Mouse (Mus musculus) MEL (cell line): ENCODE results near the gene Tlx2. TPM values are rescaled to one million over a fixed set of nuclear protein-coding genes. Genes with fewer than 3 reads are reported as not detected.

Source experiments
- DNase-seq: peaks from one replicate; pipeline ENCODE4 v3.0.0; 2011; ENCODE audit warnings: low read depth, low spot score
- H3K27ac ChIP-seq: 2 replicates; pipeline ENCODE4 v1.5.1; 2012; ENCODE audit warnings: low read depth, mild to moderate bottlenecking, control low read depth, low read length, moderate library complexity; ENCODE audit not compliant: control insufficient read depth
- H3K27me3 ChIP-seq, 2 experiments: fragments of 150-350 bp in 1 of 2; sonication (generic) in 1 of 2; 2 replicates each; pipeline ENCODE4 v1.6.1; 2012; ENCODE audit warnings: low read length in 2 of 2, mild to moderate bottlenecking in 2 of 2, improper control_type of control experiment in 1 of 2, moderate library complexity in 1 of 2; ENCODE audit not compliant: insufficient read depth in 2 of 2, control insufficient read depth in 1 of 2
- H3K36me3 ChIP-seq, 2 experiments: 2 replicates each; pipeline ENCODE4 v1.6.1; 2012 to 2014; ENCODE audit warnings: low read length in 2 of 2, improper control_type of control experiment in 1 of 2, inconsistent platforms in 1 of 2, mild to moderate bottlenecking in 1 of 2; ENCODE audit not compliant: insufficient read depth in 2 of 2, control insufficient read depth in 1 of 2
- H3K4me1 ChIP-seq, 2 experiments: fragments of 150-350 bp in 1 of 2; sonication (generic) in 1 of 2; 2 replicates each; pipeline ENCODE4 v1.6.1; 2012; ENCODE audit warnings: low read length in 2 of 2, improper control_type of control experiment in 1 of 2, mild to moderate bottlenecking in 1 of 2; ENCODE audit not compliant: insufficient read depth in 2 of 2, control insufficient read depth in 1 of 2
- H3K4me3 ChIP-seq, 2 experiments: fragments of 150-350 bp in 1 of 2; sonication (generic) in 1 of 2; 2 replicates each; pipeline ENCODE4 v1.5.1; 2012; ENCODE audit warnings: low read depth in 2 of 2, low read length in 2 of 2, mild to moderate bottlenecking in 2 of 2, moderate library complexity in 2 of 2, control low read depth in 1 of 2, improper control_type of control experiment in 1 of 2; ENCODE audit not compliant: control insufficient read depth in 1 of 2, insufficient read depth in 1 of 2
- H3K79me2 ChIP-seq: 2 replicates; pipeline ENCODE4 v1.6.1; 2012; ENCODE audit warnings: mild to moderate bottlenecking, low read length, moderate library complexity; ENCODE audit not compliant: control insufficient read depth, poor library complexity, insufficient read depth
- H3K9ac ChIP-seq: 2 replicates; pipeline ENCODE4 v1.6.1; 2012; ENCODE audit warnings: low read depth, mild to moderate bottlenecking, control low read depth, low read length, moderate library complexity; ENCODE audit not compliant: control insufficient read depth, poor library complexity, severe bottlenecking
- H3K9me3 ChIP-seq: fragments of 150-350 bp; sonication (generic); replicated peaks from 2 replicates; pipeline ENCODE4 v1.6.1; 2012; ENCODE audit warnings: mild to moderate bottlenecking, low read length, improper control_type of control experiment, moderate library complexity; ENCODE audit not compliant: insufficient read depth
- CHD2 ChIP-seq: IDR thresholded peaks from 2 replicates; pipeline ENCODE4 v1.6.1; 2011; ENCODE audit warnings: low read length, improper control_type of control experiment
- E2F4 ChIP-seq: IDR thresholded peaks from 2 replicates; pipeline ENCODE4 v1.6.1; 2011; ENCODE audit warnings: low read depth, low read length, improper control_type of control experiment, borderline replicate concordance
- JUND ChIP-seq: IDR thresholded peaks from 2 replicates; pipeline ENCODE4 v1.6.1; 2011; ENCODE audit warnings: low read depth, mild to moderate bottlenecking, improper control_type of control experiment, low read length
- KAT2A ChIP-seq: conservative IDR thresholded peaks from 2 replicates; pipeline ENCODE4 v1.6.1; 2012; ENCODE audit warnings: low read depth, low read length, improper control_type of control experiment, inconsistent platforms
- MAX ChIP-seq: IDR thresholded peaks from 2 replicates; pipeline ENCODE4 v1.6.1; 2011; ENCODE audit warnings: low read length, improper control_type of control experiment
- MEF2A ChIP-seq: IDR thresholded peaks from 2 replicates; pipeline ENCODE4 v1.6.1; 2014; ENCODE audit warnings: low read depth, mild to moderate bottlenecking, inconsistent platforms, low read length, improper control_type of control experiment; ENCODE audit not compliant: poor library complexity, insufficient replicate concordance, severe bottlenecking; ENCODE audit errors: extremely low read depth
- POLR2A ChIP-seq, 2 experiments: IDR thresholded peaks; 2 replicates each; pipeline ENCODE4 v1.6.1; 2011 to 2012; ENCODE audit warnings: low read length in 2 of 2, mild to moderate bottlenecking in 2 of 2, control low read depth in 1 of 2, improper control_type of control experiment in 1 of 2, low read depth in 1 of 2, moderate library complexity in 1 of 2; ENCODE audit not compliant: control insufficient read depth in 1 of 2, insufficient read depth in 1 of 2, poor library complexity in 1 of 2
- POLR2AphosphoS2 ChIP-seq: IDR thresholded peaks from 2 replicates; pipeline ENCODE4 v1.6.1; 2011; ENCODE audit warnings: low read length, improper control_type of control experiment
- RAD21 ChIP-seq: IDR thresholded peaks from 2 replicates; pipeline ENCODE4 v1.6.1; 2011; ENCODE audit warnings: mild to moderate bottlenecking, low read depth, low read length, improper control_type of control experiment
- TAL1 ChIP-seq: IDR thresholded peaks from 2 replicates; pipeline ENCODE4 v1.6.1; 2012; ENCODE audit warnings: mild to moderate bottlenecking, inconsistent platforms, low read length, moderate library complexity, mixed read lengths
- UBTF ChIP-seq: IDR thresholded peaks from 2 replicates; pipeline ENCODE4 v1.6.1; 2012; ENCODE audit warnings: low read depth, mild to moderate bottlenecking, inconsistent platforms, low read length, improper control_type of control experiment, moderate library complexity, borderline replicate concordance; ENCODE audit not compliant: insufficient read depth
- ZKSCAN1 ChIP-seq: IDR thresholded peaks from 2 replicates; pipeline ENCODE4 v1.6.1; 2012; ENCODE audit warnings: low read depth, mild to moderate bottlenecking, inconsistent platforms, low read length, improper control_type of control experiment, moderate library complexity
- polyA plus RNA-seq, 2 experiments: library from polyadenylated mRNA; stranded (reverse) in 1 of 2; unstranded in 1 of 2; fragments of >175 nt in 1 of 2; fragments of >200 nt in 1 of 2; gene quantifications; 2 replicates each; pipeline versions ENCODE4 v1.2.1 to v1.2.4; 2012; ENCODE audit warnings: low replicate concordance in 2 of 2, low read depth in 1 of 2; ENCODE audit not compliant: insufficient read length in 2 of 2, insufficient read depth in 1 of 2, missing spikeins in 1 of 2
- total RNA-seq: library from RNA; depleted of rRNA; stranded (reverse); fragments of 300-350 nt; gene quantifications from 2 replicates; pipeline ENCODE4 v1.2.3, GENCODE M21; 2012

Gene Tlx2
- total and polyA plus RNA-seq, 3 experiments, result not detected

DNA sequence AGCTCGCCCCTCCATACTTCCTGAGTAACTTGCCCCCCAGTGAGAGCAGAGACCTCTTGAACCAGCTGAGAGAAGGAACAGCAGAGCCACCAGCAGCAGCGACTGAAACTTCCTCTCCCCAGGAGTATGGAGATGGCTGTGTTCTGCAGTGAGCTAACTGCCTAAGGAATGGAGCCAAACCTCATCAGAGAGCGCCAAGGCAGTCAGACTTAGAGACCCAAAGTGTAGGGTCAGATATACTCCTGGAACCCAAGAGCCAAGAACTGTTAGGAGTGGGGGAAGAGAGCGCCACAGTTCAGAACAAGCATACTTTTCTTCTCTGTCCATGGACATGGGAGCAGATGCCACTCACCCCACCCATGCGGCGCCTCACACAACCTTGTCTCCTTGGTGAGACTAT is 3.7 kb downstream of the Tlx2 start:
- Histone ChIP-seq H3K9me3 (no peaks in the 10 kb centered on the region), H3K27ac (no peak overlapping the region), H3K27me3 (no peaks in the 10 kb centered on the region), H3K79me2 (no peaks in the 10 kb centered on the region), H3K4me3 (no peak overlapping the region), H3K9ac (no peak overlapping the region), H3K4me1 (no peaks in the 10 kb centered on the region), H3K36me3 (no peaks in the 10 kb centered on the region)
- no peak for DNase-seq
- TF ChIP-seq KAT2A (no peak), TAL1 (no peak), UBTF (no peak)

DNA sequence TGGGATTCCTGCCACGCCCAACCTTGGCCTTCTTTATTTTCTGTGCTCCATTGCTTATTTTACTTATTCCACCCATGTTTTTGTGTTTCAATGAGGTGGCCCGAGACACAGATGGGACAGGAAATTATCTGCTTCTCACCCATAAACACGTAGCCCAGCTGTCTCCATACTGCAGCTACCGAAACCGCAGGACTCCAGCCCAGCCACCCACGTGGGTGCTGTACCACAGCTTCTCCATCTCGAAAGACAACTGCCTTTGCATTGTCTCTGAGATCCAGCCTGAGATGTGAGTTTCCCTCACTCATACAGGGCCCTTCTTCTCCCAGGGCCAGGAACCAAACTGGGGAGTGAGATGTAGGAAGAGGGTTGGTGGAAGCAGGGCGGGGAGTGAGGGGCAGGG is 4.1 kb downstream of the Tlx2 start:
- H3K27me3 ChIP-seq, result no peaks in the 10 kb centered on the region

DNA sequence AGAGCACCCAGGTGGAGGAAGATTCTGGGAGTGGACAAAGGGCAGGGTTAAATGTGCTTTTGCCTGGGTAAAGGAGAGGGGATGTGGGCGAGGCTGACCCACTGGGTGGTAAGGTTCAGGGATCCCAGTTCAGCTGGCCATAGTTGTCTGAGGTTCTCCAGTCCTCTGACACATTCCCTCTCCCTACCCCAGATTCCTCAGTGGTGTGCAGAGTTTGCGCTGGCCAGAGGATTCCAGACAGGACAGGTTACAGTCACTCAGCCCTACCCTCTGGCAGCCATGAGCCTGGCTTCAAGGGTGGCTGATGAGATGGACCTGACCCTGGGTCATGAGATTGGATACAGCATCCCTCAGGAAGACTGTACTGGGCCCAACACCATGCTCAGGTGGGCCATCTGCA is 11.4 kb downstream of the Tlx2 start:
- peaks cover 27% of the 10 kb centered on the region for H3K79me2 ChIP-seq
- H3K9me3 ChIP-seq, result no peaks in the 10 kb centered on the region
- H3K36me3 ChIP-seq, result peaks cover 0 to 6% of the 10 kb centered on the region in 2 experiments; a peak in 3 of 4 replicates
- no peaks in the 10 kb centered on the region for H3K27me3 ChIP-seq
- peaks cover 0 to 11% of the 10 kb centered on the region in 2 experiments; a peak in 3 of 4 replicates for H3K4me1 ChIP-seq
- H3K9ac ChIP-seq, result no peak overlapping the region
- no peak for DNase-seq
- no peak overlapping the region for H3K27ac ChIP-seq
- H3K4me3 ChIP-seq, result no peak overlapping the region
- TF ChIP-seq CHD2 (no peak), POLR2AphosphoS2 (0 out of 2 replicates have a peak, but pooled peaks have one; percentile 8)

More for the DNA sequence above, 4.1 kb downstream of the Tlx2 start:
- TF ChIP-seq POLR2A (IDR thresholded peaks at IDR 0.05; ENCODE audit: control insufficient read depth in 1 of 2, insufficient read depth in 1 of 2, low read depth in 1 of 2, low read length in 2 of 2, poor library complexity in 1 of 2), result no peak
- no peak for TF ChIP-seq MAX
- TF ChIP-seq TAL1, result no peak
- no peak for TF ChIP-seq ZKSCAN1
- TF ChIP-seq RAD21, result no peak
- TF ChIP-seq POLR2AphosphoS2, result no peak
- no peak for TF ChIP-seq JUND
- TF ChIP-seq KAT2A, result no peak
- no peak for TF ChIP-seq E2F4
- TF ChIP-seq MEF2A, result no peak
- Histone ChIP-seq H3K4me3 (no peak overlapping the region), H3K9ac (no peak overlapping the region), H3K4me1 (no peaks in the 10 kb centered on the region), H3K9me3 (no peaks in the 10 kb centered on the region), H3K79me2 (no peaks in the 10 kb centered on the region), H3K27ac (no peak overlapping the region), H3K36me3 (no peaks in the 10 kb centered on the region)
- DNase-seq, result no peak
